Mouse (Mus musculus): ENCODE data around the gene Tle4. TPM values are rescaled to one million over a fixed set of nuclear protein-coding genes. Genes with fewer than 3 reads are reported as not detected.

The Tle4 gene
- total and polyA plus RNA-seq, 3 experiments, result 18.9 to 27.7 (median 23.4) TPM

- Histone ChIP-seq H3K4me2 (ENCODE audit: insufficient read depth, low read depth, poor library complexity, severe bottlenecking) (no peak overlapping the region), H3K9me3 (replicated peaks; ENCODE audit: low read length) (no peaks in the 10 kb centered on the region), H3K79me2 (replicated peaks; ENCODE audit: control insufficient read depth, extremely low read depth, insufficient read depth, poor library complexity, severe bottlenecking) (no peaks in the 10 kb centered on the region), H3K27ac (ENCODE audit: insufficient read depth, low read depth) (no peak overlapping the region), H3K27me3 (replicated peaks) (no peaks in the 10 kb centered on the region), H3K36me3 (replicated peaks in 1 of 2; ENCODE audit: control insufficient read depth in 1 of 2, insufficient read depth in 1 of 2, low read length in 1 of 2) (no peaks in the 10 kb centered on the region), H3K4me3 (replicated peaks in 1 of 3; ENCODE audit: low read depth in 2 of 3, low read length in 2 of 3, poor library complexity in 1 of 3) (no peak overlapping the region), H3K9ac (ENCODE audit: insufficient read depth, low read depth) (no peak overlapping the region), H3K4me1 (ENCODE audit: control insufficient read depth in 1 of 2, insufficient read depth in 2 of 2) (no peaks in the 10 kb centered on the region)
- TF ChIP-seq KAT2A (IDR thresholded peaks at IDR 0.05; ENCODE audit: insufficient replicate concordance, low read length), result no peak
- no peak for TF ChIP-seq TBP (conservative IDR thresholded peaks at IDR 0.05; ENCODE audit: low read depth, low read length)
- no peak for TF ChIP-seq ELF1 (IDR thresholded peaks at IDR 0.05; ENCODE audit: low read depth, low read length)
- no peak for TF ChIP-seq E2F4 (IDR thresholded peaks at IDR 0.05; ENCODE audit: insufficient replicate concordance, low read depth, low read length)
- TF ChIP-seq RCOR1 (conservative IDR thresholded peaks at IDR 0.05; ENCODE audit: low read depth, low read length), result no peak
- no peak for TF ChIP-seq USF2 (conservative IDR thresholded peaks at IDR 0.05; ENCODE audit: low read depth, low read length)
- TF ChIP-seq MAFK (IDR thresholded peaks at IDR 0.05; ENCODE audit: insufficient replicate concordance, low read length), result no peak
- no peak for TF ChIP-seq NELFE (IDR thresholded peaks at IDR 0.05; ENCODE audit: low read depth, low read length)
- TF ChIP-seq ETS1 (conservative IDR thresholded peaks at IDR 0.05; ENCODE audit: low read depth, low read length), result no peak
- TF ChIP-seq CTCF (conservative IDR thresholded peaks at IDR 0.05 in 1 of 2, IDR thresholded peaks at IDR 0.05 in 1 of 2; ENCODE audit: low read depth in 2 of 2, low read length in 2 of 2), result no peak
- no peak for TF ChIP-seq CHD2 (IDR thresholded peaks at IDR 0.05; ENCODE audit: low read length)
- no peak for TF ChIP-seq MAX (IDR thresholded peaks at IDR 0.05; ENCODE audit: low read length)
- no peak for TF ChIP-seq MAZ (IDR thresholded peaks at IDR 0.05; ENCODE audit: low read depth, low read length)
- TF ChIP-seq JUN (IDR thresholded peaks at IDR 0.05; ENCODE audit: insufficient read depth, low read depth, low read length), result no peak
- TF ChIP-seq RAD21 (IDR thresholded peaks at IDR 0.05; ENCODE audit: low read depth, low read length), result no peak
- no peak for TF ChIP-seq NRF1 (IDR thresholded peaks at IDR 0.05; ENCODE audit: low read depth, low read length)
- TF ChIP-seq UBTF (IDR thresholded peaks at IDR 0.05; ENCODE audit: low read depth, low read length), result no peak
- TF ChIP-seq JUND (conservative IDR thresholded peaks at IDR 0.05; ENCODE audit: low read depth, low read length), result no peak
- no peak for TF ChIP-seq MXI1 (IDR thresholded peaks at IDR 0.05; ENCODE audit: low read depth, low read length)
- in situ Hi-C loops (cut with MboI; ENCODE audit: low pct_ligation_motif_present, low pct_unique_long_range_greater_than_20kb, low sequenced_read_pairs) (no loop called here), dilution Hi-C loops (cut with MboI; ENCODE audit: extremely low pct_ligation_motif_present, extremely low pct_unique_long_range_greater_than_20kb, low sequenced_read_pairs) (no loop called here)
- no peak for DNase-seq (ENCODE audit: extremely low read depth)
These were observed 47.8 kb upstream of the Tle4 start for GRCm38 (mm10) chr19:14645666-14646065.

- H3K4me2 ChIP-seq (ENCODE audit: insufficient read depth, low read depth, poor library complexity, severe bottlenecking), result no peak overlapping the region
- no peak overlapping the region for H3K27ac ChIP-seq (ENCODE audit: insufficient read depth, low read depth)
- TF ChIP-seq ZMIZ1 (IDR thresholded peaks at IDR 0.05; ENCODE audit: low read depth, low read length) (no peak), POLR2A (IDR thresholded peaks at IDR 0.05; ENCODE audit: low read depth, low read length) (no peak), MEF2A (IDR thresholded peaks at IDR 0.05; ENCODE audit: borderline replicate concordance, low read depth, low read length) (no peak), USF1 (IDR thresholded peaks at IDR 0.05; ENCODE audit: low read depth, low read length) (no peak), PAX5 (IDR thresholded peaks at IDR 0.05; ENCODE audit: low read length) (no peak), TCF12 (IDR thresholded peaks at IDR 0.05; ENCODE audit: low read depth, low read length) (no peak)
- H3K4me3 ChIP-seq (replicated peaks in 1 of 3; ENCODE audit: low read depth in 2 of 3, low read length in 2 of 3, poor library complexity in 1 of 3), result no peak overlapping the region
- H3K9ac ChIP-seq (ENCODE audit: insufficient read depth, low read depth), result no peak overlapping the region
- no peaks in the 10 kb centered on the region for H3K4me1 ChIP-seq (ENCODE audit: control insufficient read depth in 1 of 2, insufficient read depth in 2 of 2)
- H3K36me3 ChIP-seq (replicated peaks in 1 of 2; ENCODE audit: control insufficient read depth in 1 of 2, insufficient read depth in 1 of 2, low read length in 1 of 2), result no peaks in the 10 kb centered on the region
- in situ Hi-C loops (cut with MboI; ENCODE audit: low pct_ligation_motif_present, low pct_unique_long_range_greater_than_20kb, low sequenced_read_pairs), result no loop called here
- H3K27me3 ChIP-seq (replicated peaks), result no peaks in the 10 kb centered on the region
- DNase-seq (ENCODE audit: extremely low read depth), result no peak
- H3K79me2 ChIP-seq (replicated peaks; ENCODE audit: control insufficient read depth, extremely low read depth, insufficient read depth, poor library complexity, severe bottlenecking), result no peaks in the 10 kb centered on the region
- dilution Hi-C loops (cut with MboI; ENCODE audit: extremely low pct_ligation_motif_present, extremely low pct_unique_long_range_greater_than_20kb, low sequenced_read_pairs), result no loop called here
- no peaks in the 10 kb centered on the region for H3K9me3 ChIP-seq (replicated peaks; ENCODE audit: low read length)
These were observed 46.9 kb upstream of the Tle4 start for GRCm38 (mm10) chr19:14644756-14645155.
